Mouse (Mus musculus): ENCODE data around the gene Ddx47. TPM values are rescaled to one million over a fixed set of nuclear protein-coding genes. Genes with fewer than 3 reads are reported as not detected.

The Ddx47 gene
- total and polyA plus RNA-seq, 2 experiments from 2014 or later, result 35.8 to 51.4 TPM

GRCm38 (mm10) chr6:135024781-135025420 lies 13.5 kb downstream of the Ddx47 start:
- Histone ChIP-seq H3K4me2 (ENCODE audit: low read depth, low read length) (no peak overlapping the region), H3K27ac (ENCODE audit: low read depth) (no peak overlapping the region), H3K4me3 (ENCODE audit: low read depth, low read length) (no peak overlapping the region), H3K9me3 (replicated peaks; ENCODE audit: control insufficient read depth, low read length) (no peaks in the 10 kb centered on the region), H3K9ac (replicated peaks; ENCODE audit: low read depth, low read length) (no peak overlapping the region), H3K4me1 (ENCODE audit: control insufficient read depth, insufficient read depth) (0 out of 2 replicates have a peak, but pooled peaks cover 2% of the 10 kb centered on the region), H3K27me3 (ENCODE audit: control insufficient read depth, insufficient read depth, low read length) (no peaks in the 10 kb centered on the region), H3K36me3 (replicated peaks; ENCODE audit: control insufficient read depth, insufficient read depth, low read length) (peaks cover 48% of the 10 kb centered on the region)
- 71% methylated on average over 1 of the region's 1 CpGs for WGBS
- ATAC-seq (ENCODE audit: insufficient read depth, low read depth), result no peak
- no peak for DNase-seq (ENCODE audit: low spot score)
- TF ChIP-seq EP300 (IDR thresholded peaks at IDR 0.05; ENCODE audit: low read depth) (no peak), CTCF (IDR thresholded peaks at IDR 0.05; ENCODE audit: low read depth) (no peak)

DNA sequence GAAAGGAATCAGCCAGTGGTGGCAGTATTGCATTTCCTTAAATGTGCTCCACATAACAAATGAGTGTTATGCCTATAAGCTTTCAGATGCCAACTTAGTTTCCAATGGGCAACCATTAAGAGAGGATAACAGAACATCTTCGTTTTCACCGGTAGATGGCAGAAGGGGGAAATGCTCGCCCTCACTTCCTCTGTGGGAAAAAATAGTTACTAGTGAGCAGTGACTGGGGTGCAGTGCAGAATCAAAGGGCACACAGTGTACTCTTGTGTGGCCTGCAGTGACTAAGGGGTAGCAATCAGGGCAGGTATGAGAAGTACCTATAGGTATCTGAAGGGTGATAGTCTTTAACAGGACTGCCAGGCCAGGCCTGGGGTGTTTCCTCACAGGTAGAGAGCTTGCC lies 14.8 kb downstream of the Ddx47 start:
- H3K4me1 ChIP-seq (ENCODE audit: control insufficient read depth, insufficient read depth), result 0 out of 2 replicates have a peak, but pooled peaks cover 2% of the 10 kb centered on the region
- ATAC-seq (ENCODE audit: insufficient read depth, low read depth) (peak; percentile 74; the same call in 1 of the 2 replicates), DNase-seq (ENCODE audit: low spot score) (peak; percentile 69)
- no peak overlapping the region for H3K9ac ChIP-seq (replicated peaks; ENCODE audit: low read depth, low read length)
- H3K4me2 ChIP-seq (ENCODE audit: low read depth, low read length), result no peak overlapping the region
- H3K27me3 ChIP-seq (ENCODE audit: control insufficient read depth, insufficient read depth, low read length), result no peaks in the 10 kb centered on the region
- 2% methylated on average over 3 of the region's 3 CpGs for whole genome bisulfite sequencing
- H3K9me3 ChIP-seq (replicated peaks; ENCODE audit: control insufficient read depth, low read length), result no peaks in the 10 kb centered on the region
- H3K36me3 ChIP-seq (replicated peaks; ENCODE audit: control insufficient read depth, insufficient read depth, low read length), result peaks cover 34% of the 10 kb centered on the region
- no peak overlapping the region for H3K27ac ChIP-seq (ENCODE audit: low read depth)
- no peak overlapping the region for H3K4me3 ChIP-seq (ENCODE audit: low read depth, low read length)
- TF ChIP-seq CTCF (IDR thresholded peaks at IDR 0.05; ENCODE audit: low read depth) (peak; percentile 64), EP300 (IDR thresholded peaks at IDR 0.05; ENCODE audit: low read depth) (no peak)

- peaks cover 29% of the 10 kb centered on the region for H3K36me3 ChIP-seq (replicated peaks; ENCODE audit: control insufficient read depth, insufficient read depth, low read length)
- H3K9me3 ChIP-seq (replicated peaks; ENCODE audit: control insufficient read depth, low read length), result no peaks in the 10 kb centered on the region
- no peaks in the 10 kb centered on the region for H3K27me3 ChIP-seq (ENCODE audit: control insufficient read depth, insufficient read depth, low read length)
- no peak overlapping the region for H3K4me2 ChIP-seq (ENCODE audit: low read depth, low read length)
- no peak overlapping the region for H3K9ac ChIP-seq (replicated peaks; ENCODE audit: low read depth, low read length)
- no peak overlapping the region for H3K27ac ChIP-seq (ENCODE audit: low read depth)
- H3K4me3 ChIP-seq (ENCODE audit: low read depth, low read length), result no peak overlapping the region
- 0 out of 2 replicates have a peak, but pooled peaks cover 2% of the 10 kb centered on the region for H3K4me1 ChIP-seq (ENCODE audit: control insufficient read depth, insufficient read depth)
- ATAC-seq (ENCODE audit: insufficient read depth, low read depth) (no peak), DNase-seq (ENCODE audit: low spot score) (peak; percentile 12)
- TF ChIP-seq EP300 (IDR thresholded peaks at IDR 0.05; ENCODE audit: low read depth), result no peak
- no peak for TF ChIP-seq CTCF (IDR thresholded peaks at IDR 0.05; ENCODE audit: low read depth)
- WGBS, result 28% methylated on average over 2 of the region's 2 CpGs
Observed at GRCm38 (mm10) chr6:135026755-135027154, 15.3 kb downstream of the Ddx47 start.

GRCm38 (mm10) chr6:135029246-135029645 lies 17.8 kb downstream of the Ddx47 start:
- Histone ChIP-seq H3K9me3 (replicated peaks; ENCODE audit: control insufficient read depth, low read length) (no peaks in the 10 kb centered on the region), H3K4me1 (ENCODE audit: control insufficient read depth, insufficient read depth) (0 out of 2 replicates have a peak, but pooled peaks cover 2% of the 10 kb centered on the region), H3K36me3 (replicated peaks; ENCODE audit: control insufficient read depth, insufficient read depth, low read length) (peaks cover 6% of the 10 kb centered on the region), H3K9ac (replicated peaks; ENCODE audit: low read depth, low read length) (no peak overlapping the region), H3K27me3 (ENCODE audit: control insufficient read depth, insufficient read depth, low read length) (no peaks in the 10 kb centered on the region), H3K4me3 (ENCODE audit: low read depth, low read length) (no peak overlapping the region), H3K27ac (ENCODE audit: low read depth) (no peak overlapping the region), H3K4me2 (ENCODE audit: low read depth, low read length) (no peak overlapping the region)
- TF ChIP-seq EP300 (IDR thresholded peaks at IDR 0.05; ENCODE audit: low read depth) (no peak), CTCF (IDR thresholded peaks at IDR 0.05; ENCODE audit: low read depth) (no peak)
- WGBS, result 68% methylated on average over 4 of the region's 4 CpGs
- no peak for DNase-seq (ENCODE audit: low spot score)
- ATAC-seq (ENCODE audit: insufficient read depth, low read depth), result no peak

DNA sequence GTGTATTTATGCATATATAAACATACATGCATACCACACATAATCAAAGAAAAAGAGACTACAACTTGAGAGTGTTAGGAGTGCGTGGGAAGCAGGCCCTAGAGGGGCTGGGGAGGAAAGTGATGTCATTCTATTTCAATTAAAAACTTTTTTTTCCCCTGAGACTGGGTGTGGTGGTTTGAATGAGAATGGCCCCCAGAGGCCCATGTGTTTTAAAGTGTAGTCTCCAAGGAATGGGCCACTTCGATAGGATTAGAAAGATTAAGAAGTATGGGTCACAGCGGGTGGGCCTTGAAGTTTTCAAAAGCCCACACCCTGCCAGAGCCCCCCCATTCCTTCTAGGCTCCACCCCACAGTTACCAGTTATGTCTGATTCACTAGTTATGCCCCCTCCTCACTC lies 27.3 kb downstream of the Ddx47 start:
- Histone ChIP-seq H3K9me3 (replicated peaks; ENCODE audit: control insufficient read depth, low read length) (no peaks in the 10 kb centered on the region), H3K27me3 (ENCODE audit: control insufficient read depth, insufficient read depth, low read length) (no peaks in the 10 kb centered on the region), H3K4me3 (ENCODE audit: low read depth, low read length) (no peak overlapping the region), H3K36me3 (replicated peaks; ENCODE audit: control insufficient read depth, insufficient read depth, low read length) (no peaks in the 10 kb centered on the region), H3K4me2 (ENCODE audit: low read depth, low read length) (no peak overlapping the region), H3K27ac (ENCODE audit: low read depth) (no peak overlapping the region), H3K9ac (replicated peaks; ENCODE audit: low read depth, low read length) (no peak overlapping the region), H3K4me1 (ENCODE audit: control insufficient read depth, insufficient read depth) (0 out of 2 replicates have a peak, but pooled peaks cover 8% of the 10 kb centered on the region)
- TF ChIP-seq EP300 (IDR thresholded peaks at IDR 0.05; ENCODE audit: low read depth), result no peak
- no peak for TF ChIP-seq CTCF (IDR thresholded peaks at IDR 0.05; ENCODE audit: low read depth)
- no peak for ATAC-seq (ENCODE audit: insufficient read depth, low read depth)
- 65% methylated on average over 3 of the region's 3 CpGs for WGBS
- no peak for DNase-seq (ENCODE audit: low spot score)
